Mouse (Mus musculus): ENCODE measurements around the gene Gm49368.

The Gm49368 gene

DNA sequence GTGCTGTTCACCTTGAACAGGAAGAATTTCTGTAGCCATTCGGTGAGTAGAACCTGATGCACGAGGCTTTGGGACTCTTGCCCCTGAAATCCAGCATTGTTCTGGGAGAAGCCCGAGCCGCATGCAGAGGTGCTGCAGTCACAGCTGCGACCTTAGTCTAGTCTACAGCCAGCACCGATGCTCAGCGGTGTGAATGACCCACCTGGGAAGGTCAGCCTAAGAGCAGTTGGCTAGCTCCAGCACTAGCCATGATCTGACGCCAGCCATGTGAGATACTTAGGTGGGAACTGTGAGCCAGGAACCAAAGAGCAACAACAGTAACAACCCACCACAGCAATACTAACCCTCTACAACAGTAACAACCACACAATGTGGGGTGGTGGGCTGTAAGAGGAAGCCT is 4.6 kb upstream of the Gm49368 start:
- no peak for DNase-seq (ENCODE audit: low spot score)

DNA sequence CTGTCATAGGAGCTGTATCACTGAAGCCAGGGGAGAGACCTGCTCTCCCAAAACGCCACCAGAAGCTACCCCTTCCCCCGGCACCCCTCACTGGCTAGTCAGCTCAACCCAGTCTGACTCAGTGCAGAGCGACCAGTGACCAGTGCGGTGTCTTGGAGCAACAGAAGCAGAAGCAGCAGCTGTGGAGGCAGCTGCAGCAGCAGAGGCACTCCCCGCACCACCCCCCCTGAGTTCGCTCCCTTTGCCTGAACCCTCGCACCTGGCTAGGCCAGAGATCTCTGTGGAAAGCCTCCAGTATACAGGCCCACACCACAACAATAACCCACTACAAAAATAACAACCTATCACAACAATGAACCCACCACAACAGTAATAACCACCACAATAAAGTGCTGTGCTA is 3.9 kb upstream of the Gm49368 start:
- no peak for DNase-seq (ENCODE audit: low spot score)

- no peak for DNase-seq (ENCODE audit: low spot score)
Measured at GRCm38 (mm10) chr7:128059091-128059490, 3.4 kb upstream of the Gm49368 start.

DNA sequence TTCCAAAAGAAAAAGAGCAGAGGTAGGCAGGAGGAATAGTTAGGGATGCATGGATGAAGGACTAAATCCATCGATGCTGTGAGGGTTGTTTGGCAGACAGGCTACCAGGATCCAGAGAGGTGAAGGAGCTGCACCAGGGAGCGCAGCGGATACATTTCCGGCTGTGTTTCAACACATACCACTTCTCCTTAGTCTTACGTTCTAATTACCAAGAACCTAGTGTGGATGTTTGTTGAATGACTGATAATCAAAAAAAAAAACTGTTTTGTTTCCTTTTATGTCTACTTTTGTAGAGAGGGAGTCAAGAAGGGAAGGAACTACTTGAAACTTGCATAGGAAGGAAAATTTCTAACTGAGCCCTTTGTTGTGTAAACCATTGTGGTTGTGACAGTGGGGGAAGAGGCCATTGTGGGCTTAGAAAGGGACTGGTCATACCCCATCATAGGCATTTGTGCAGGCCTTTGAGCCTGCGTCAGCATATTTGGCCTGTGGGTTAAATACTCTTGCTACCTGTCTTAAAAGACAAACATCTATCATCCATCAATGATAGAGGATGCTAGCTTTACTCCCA is 813 bp downstream of the Gm49368 start:
- DNase-seq (ENCODE audit: low spot score), result no peak

DNA sequence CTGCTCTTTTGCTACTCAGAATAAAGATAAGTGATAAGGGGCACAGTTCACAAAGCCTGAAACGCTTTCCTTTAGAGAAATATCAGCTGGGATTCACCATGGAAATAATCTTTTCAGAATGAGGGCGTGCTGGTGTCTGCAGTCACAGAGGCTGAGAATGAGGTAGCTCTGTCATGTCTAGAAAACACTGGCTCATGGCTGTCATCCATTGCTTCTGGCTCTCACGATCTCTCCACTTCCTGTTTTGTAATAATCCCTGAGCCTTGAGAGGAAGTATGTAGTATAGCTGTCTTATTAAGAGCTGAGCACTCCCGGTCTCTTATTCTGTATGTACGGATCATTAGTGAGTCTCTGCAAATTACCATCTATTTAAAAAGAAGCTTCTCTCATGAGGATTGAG is 3.1 kb downstream of the Gm49368 start:
- no peak for DNase-seq (ENCODE audit: low spot score)

- no peak for DNase-seq (ENCODE audit: low spot score)
Measured at GRCm38 (mm10) chr7:128067847-128068246, 5.4 kb downstream of the Gm49368 start.

DNA sequence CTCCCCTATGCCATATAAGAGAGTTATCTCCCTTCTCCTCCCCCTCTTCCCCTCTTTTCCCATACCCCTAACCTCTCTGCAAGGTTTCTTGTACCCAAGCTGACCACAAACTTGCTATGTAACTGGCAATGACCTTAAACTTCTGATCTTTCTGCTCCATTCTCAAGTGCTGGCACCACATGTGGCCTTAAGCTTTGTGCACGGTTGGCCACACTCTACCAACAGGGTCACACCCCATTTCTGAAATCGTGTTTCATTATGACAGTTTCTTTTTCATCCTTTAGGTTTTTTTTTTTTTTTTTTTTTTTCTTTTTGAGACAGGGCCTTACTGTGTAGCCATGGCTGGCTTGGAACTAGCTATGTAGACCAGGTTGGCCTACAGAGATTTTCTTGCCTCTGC is 7.4 kb downstream of the Gm49368 start:
- no peak for DNase-seq (ENCODE audit: low spot score)

DNA sequence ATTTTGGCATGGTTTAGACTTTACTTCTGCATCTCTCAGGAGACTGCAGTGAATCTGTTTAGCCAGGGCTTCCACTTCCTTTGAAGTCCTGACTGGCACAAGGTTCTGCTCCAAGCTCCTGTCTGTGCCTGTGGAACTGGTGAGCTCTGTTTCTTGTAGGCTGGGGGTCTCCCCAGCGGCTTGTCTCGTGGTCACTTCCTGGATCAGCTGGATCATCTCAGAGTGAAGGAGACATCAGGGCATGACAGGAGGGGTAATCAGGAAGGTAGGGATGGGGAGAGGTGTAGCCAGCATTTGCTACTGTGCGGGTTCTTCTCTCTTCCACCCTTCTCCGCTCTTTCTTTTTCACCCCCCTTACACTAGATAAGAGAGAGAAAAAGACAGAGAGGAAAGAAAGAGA is 9.3 kb downstream of the Gm49368 start:
- DNase-seq (ENCODE audit: low spot score), result no peak

DNA sequence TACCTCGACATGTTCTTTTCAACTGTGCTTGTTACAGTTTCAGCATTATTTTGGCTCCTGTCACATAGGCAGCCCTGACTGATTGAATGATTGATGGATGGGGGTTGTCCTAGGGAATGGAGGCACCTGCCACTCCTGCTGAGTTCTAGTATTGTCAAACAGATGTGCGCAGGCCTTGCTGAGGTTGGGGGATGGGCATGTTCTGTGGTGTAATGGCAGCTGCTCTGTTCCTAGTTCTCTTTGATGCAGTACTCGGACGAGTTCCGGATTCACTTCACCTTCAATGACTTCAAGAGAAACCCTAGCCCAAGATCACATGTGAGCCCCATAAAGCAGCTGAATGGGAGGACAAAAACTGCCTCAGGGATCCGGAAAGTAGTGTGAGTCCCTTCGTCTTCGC is 17.5 kb downstream of the Gm49368 start:
- no peak for DNase-seq (ENCODE audit: low spot score)

DNA sequence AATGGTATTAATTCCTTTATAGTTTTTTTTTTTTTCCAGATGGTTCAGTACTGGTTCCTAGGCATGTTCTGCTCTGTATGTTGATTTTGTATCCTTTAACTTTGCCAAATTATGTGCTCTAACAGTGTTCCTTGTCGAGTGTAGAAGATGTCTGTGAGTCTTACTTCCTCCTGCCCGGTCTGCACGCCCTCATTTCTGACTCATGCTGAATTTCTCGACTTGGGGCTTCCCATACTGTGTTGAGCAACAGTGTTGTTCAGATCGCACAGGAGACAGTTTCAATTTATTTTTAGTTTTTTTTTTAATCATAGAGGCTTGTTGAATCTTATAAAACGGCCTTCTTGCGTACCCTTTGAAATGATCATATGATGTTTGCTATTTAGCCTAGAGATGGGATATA is 26.7 kb downstream of the Gm49368 start:
- DNase-seq (ENCODE audit: low spot score), result no peak

DNA sequence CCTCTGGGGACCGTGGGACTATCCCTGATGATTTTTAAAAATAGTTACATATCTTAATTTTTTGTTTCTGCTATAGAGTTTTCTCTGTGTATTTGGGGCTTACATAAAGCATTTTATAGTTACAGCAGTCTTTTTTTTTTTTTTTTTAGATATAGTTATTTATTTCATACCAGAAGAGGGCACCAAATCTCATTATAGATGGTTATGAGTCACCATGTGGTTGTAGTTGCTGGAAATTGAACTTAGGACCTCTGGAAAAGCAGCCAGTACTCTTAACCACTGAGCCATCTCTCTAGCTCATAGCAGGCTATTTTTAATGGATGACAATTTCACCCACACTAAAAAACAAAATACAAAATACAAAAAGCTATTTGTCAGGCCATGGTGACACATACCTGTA is 35.7 kb downstream of the Gm49368 start:
- no peak for DNase-seq (ENCODE audit: low spot score)

DNA sequence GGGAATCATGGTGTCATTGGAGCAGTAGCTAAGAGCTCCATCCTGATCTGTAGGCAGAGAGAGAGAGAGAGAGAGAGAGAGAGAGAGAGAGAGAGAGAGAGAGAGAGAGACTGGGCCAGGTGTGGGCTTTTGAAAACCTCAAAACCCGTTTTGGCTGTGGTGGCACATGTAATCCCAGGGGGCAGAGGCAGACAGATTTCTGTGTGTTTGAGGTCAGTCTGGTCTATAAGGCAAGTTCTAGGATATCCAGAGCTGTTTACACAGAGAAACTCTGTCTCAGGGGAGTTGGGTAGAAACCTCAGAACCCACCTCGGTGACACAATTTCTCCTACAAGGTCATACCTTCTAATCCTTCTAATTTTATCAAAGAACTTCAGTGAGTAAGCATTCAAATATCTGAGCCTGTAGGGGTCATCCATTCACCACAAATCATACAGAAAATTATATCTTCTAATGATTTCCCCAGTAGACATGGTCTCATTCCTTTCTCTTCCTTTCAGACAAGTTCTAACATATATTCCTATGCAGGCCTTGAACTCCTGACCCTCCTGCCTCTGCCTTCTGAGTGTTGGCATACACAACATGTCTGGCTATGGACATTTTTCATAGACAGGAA is 38.4 kb downstream of the Gm49368 start:
- no peak for DNase-seq (ENCODE audit: low spot score)

DNA sequence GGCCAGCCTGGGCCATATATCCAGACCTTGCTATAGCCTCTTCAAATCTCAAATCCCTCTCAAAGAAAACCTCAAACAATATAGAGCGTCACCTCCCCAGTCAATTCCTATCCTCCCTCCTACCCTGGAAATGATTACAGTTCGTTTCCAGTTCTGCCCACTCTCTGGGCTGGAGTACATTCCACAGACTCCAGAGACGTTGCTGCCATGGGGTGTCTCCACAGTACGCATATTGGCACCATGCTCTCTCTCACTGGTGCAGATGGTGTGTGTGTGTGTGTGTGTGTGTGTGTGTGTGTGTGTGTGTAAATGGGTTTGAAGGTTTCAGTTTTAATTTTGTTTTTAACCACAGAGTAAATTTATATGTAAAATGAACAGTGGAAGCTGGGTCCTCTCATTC is 42.8 kb downstream of the Gm49368 start:
- no peak for DNase-seq (ENCODE audit: low spot score)

- no peak for DNase-seq (ENCODE audit: low spot score)
Measured at GRCm38 (mm10) chr7:128107462-128107861, 45.0 kb downstream of the Gm49368 start.

DNA sequence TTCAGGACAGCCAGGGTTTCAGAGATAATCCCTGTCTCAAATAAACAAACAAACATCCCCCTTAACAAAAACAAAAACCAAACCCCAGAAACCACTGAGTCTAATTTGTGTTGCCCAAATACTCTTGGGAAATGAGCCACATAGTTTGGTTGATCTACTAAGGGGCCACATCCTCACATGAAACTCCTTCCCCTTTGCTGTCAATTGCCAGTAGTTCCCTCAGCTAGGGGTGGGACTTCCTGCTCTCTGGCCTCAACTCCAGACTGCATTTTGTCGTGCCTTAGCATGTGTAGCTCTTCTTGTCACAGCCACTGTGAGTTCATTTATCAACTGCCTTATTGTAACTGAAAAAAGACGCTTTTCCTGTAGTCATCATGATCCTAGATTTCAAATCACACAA is 47.8 kb downstream of the Gm49368 start:
- DNase-seq (ENCODE audit: low spot score), result no peak

GRCm38 (mm10) chr7:128112131-128112530 is 49.6 kb downstream of the Gm49368 start:
- DNase-seq (ENCODE audit: low spot score), result no peak

- no peak for DNase-seq (ENCODE audit: low spot score)
Measured at GRCm38 (mm10) chr7:128114371-128115105, 52.1 kb downstream of the Gm49368 start.

DNA sequence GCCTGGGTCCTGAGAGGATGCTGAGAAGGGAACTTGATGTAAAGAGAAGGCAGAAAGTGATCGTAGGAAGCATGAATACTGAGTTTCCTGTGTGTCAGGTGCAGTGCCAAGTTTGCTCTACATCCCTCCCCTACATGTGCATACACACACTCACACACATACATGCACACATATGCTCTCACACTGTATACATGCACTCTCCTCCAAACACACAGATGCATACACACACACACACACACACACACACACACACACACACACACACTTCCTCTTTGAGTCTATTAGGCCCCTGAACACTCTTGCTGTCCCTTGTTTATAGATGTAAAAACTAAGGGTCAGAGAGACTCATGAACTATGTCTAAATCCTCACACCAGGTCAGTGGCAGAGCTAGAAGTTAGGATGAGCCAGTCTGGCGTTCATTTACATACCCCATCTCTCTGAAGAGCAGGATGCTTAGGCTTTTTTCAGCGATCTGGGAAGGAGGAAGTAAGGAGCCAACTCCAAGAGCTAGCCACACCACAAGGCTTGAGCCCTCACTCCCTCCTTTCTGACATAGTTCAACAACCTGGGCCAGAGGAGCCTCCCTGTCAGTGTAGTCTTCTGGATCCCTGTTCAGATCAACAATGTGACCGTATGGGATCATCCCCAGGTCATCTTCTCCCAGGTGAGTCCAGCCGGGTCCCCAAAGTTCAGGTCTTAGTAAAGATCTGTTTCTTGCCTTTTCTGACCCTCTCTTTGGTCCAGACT is 52.9 kb downstream of the Gm49368 start:
- no peak for DNase-seq (ENCODE audit: low spot score)

GRCm38 (mm10) chr7:128116396-128116795 is 53.9 kb downstream of the Gm49368 start:
- DNase-seq (ENCODE audit: low spot score), result no peak

GRCm38 (mm10) chr7:128119726-128120490 is 57.4 kb downstream of the Gm49368 start:
- DNase-seq (ENCODE audit: low spot score), result no peak

- DNase-seq (ENCODE audit: low spot score), result no peak
Measured at GRCm38 (mm10) chr7:128128741-128129720, 66.5 kb downstream of the Gm49368 start, which contains the start of gene Itgax. Gene Itgax, plus strand, starts transcription at chr7:128129547.
